Mouse (Mus musculus): ENCODE data around the gene Olfr729.

The Olfr729 gene

GRCm38 (mm10) chr14:50152810-50153209 lies at the start of gene Olfr729:
Olfr729 (minus strand) TSS chr14:50152910.
- in situ Hi-C loops (cut with MboI, MseI) = loop anchor here (10.0 kb wide), 1 partner anchor 188 kb away; the partner anchor contains the start of gene Olfr724

DNA sequence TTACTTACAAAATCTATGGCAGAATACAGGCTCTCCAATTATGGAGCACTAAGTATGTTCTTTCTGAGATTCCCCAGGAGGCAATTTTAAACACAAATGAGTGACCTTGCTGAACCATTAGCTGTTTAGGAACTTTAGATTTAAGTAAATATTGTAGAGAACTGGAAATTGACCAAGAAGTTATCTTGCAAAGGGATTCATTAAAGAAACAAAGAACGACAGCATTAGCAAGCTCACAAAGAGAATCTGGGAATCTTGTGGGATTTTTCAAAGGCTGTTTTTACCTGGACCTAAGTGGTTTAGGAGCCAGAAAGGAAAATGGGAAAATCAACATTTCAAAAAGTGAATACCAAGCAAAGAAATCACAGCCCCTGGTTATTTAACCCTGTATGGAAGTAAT lies 35.4 kb upstream of the Olfr729 start, which contains the start of gene Olfr730:
Olfr730 (minus strand) TSS at position 101 of the 400 bp plus-strand sequence.
- in situ Hi-C loops (cut with MboI, MseI) = no loop called here

GRCm38 (mm10) chr14:50142580-50142979 lies 10.1 kb downstream of the Olfr729 start, which contains the start of gene Olfr728:
Olfr728 (minus strand) TSS chr14:50142680.
- in situ Hi-C loops (cut with MboI, MseI) = no loop called here

DNA sequence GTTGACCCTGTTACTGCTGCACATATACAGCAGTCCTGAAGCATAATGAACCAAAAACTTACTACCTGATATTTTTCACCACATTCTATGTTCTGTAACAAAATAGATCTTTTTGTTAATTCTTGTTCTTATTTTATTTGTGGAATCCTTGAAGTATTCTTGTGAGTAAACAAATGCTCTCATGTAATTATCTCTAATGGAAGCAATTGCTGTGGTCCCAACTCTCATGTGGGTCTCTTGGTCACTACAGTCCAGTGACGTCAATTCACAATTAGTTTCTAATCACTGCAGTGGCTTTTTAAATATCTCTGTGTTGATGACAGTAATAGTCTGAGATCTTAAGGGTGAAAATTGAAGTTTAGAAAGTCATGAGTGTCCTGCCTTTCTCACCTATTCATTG lies 29.8 kb downstream of the Olfr729 start, which contains the start of gene Olfr727:
Olfr727 (plus strand) TSS at position 301 of the 400 bp plus-strand sequence.
- in situ Hi-C loops (cut with MboI, MseI) = no loop called here

All from T-helper 1 cell (primary cell).